Mouse (Mus musculus): ENCODE data around the gene Olfm2. TPM values are rescaled to one million over a fixed set of nuclear protein-coding genes. Genes with fewer than 3 reads are reported as not detected.
"Not testable (repeated sequence)": the region's sequence is repeated elsewhere in the genome, so short reads cannot be mapped to it uniquely, and the experiment has no call there.

Olfm2 gene
- total RNA-seq, 2 experiments from 2014 or later, result 152 TPM

GRCm38 (mm10) chr9:20643781-20644180, 102.4 kb downstream of the Olfm2 start:
- H3K27ac ChIP-seq, result peak overlapping the region; percentile 84; the same call in 1 of the 2 replicates
- TF ChIP-seq CTCF (IDR thresholded peaks at IDR 0.05), result no peak
- DNase-seq (ENCODE audit: extremely low spot score in 1 of 2, low spot score in 2 of 2), result no peak
- intact Hi-C loops (cut with DNase I), result loop anchor here (2.0 to 10.0 kb wide), 2 partner anchors 63 to 149 kb away; partner anchors contain the start of genes Zfp426 and Zfp846
- H3K4me3 ChIP-seq, result peak overlapping the region; percentile 95

DNA sequence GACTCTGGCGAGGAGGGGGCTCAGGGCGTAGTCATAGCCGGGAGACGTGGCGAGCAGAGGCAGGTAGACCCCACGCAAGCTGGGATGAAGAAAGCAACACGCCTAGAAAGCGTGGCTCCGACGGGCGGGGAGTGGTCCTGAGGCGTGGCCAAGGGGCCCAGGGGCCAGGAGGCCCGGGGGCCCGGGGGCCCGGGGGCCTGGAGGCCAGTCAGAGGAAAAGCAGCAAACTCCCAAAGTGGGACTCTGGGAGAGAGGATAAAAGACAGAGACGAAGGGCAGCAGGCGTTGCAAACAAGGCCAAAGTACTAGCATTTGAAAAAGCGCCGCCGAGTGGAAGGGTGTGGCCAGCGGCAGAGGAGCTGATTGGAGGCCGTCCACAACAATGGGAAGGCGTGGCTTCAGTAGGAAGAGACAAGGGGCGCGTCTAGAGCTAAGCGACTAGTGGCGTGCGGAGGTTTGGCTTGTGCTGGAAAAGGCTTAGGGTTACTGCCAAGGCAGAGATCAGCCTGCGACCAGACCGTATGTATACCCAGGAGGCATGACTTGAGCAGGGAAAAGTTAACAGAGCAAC, 103.2 kb downstream of the Olfm2 start:
- DNase-seq (ENCODE audit: extremely low spot score in 1 of 2, low spot score in 2 of 2), result peak; percentile 58 to 71
- Histone ChIP-seq H3K27ac (no peak overlapping the region), H3K4me3 (peak overlapping the region; percentile 95)
- TF ChIP-seq CTCF (IDR thresholded peaks at IDR 0.05), result no peak
- intact Hi-C loops (cut with DNase I), result loop anchor here (10.0 kb wide), 1 partner anchor 148 kb away; the partner anchor contains the start of gene Zfp426

- intact Hi-C loops (cut with DNase I), result loop anchor here (10.0 kb wide), 1 partner anchor 147 kb away; the partner anchor contains the start of gene Zfp426
- no peak within 1 kb of the TSS for H3K27ac ChIP-seq
- H3K4me3 ChIP-seq, result peak within 1 kb of the TSS; percentile 95
- TF ChIP-seq CTCF (IDR thresholded peaks at IDR 0.05), result no peak
- peak; percentile 33 to 40 for DNase-seq (ENCODE audit: extremely low spot score in 1 of 2, low spot score in 2 of 2)
These were observed 103.9 kb downstream of the Olfm2 start, which contains the start of gene Ubl5 for GRCm38 (mm10) chr9:20642101-20642895. Gene Ubl5, plus strand, starts transcription at chr9:20642878.

- peak overlapping the region; percentile 95 for H3K4me3 ChIP-seq
- no peak overlapping the region for H3K27ac ChIP-seq
- intact Hi-C loops (cut with DNase I), result loop anchor here (10.0 kb wide), 1 partner anchor 147 kb away; the partner anchor contains the start of gene Zfp426
- no peak for TF ChIP-seq CTCF (IDR thresholded peaks at IDR 0.05)
- DNase-seq (ENCODE audit: extremely low spot score in 1 of 2, low spot score in 2 of 2), result peak in 1 of 2 experiments; percentile 9
These were observed 104.6 kb downstream of the Olfm2 start for GRCm38 (mm10) chr9:20641501-20641900.

- H3K4me3 ChIP-seq, result no peak overlapping the region
- no peak overlapping the region for H3K27ac ChIP-seq
- intact Hi-C loops (cut with DNase I), result no loop called here
- DNase-seq (ENCODE audit: extremely low spot score in 1 of 2, low spot score in 2 of 2), result no peak
- no peak for TF ChIP-seq CTCF (IDR thresholded peaks at IDR 0.05)
These were observed 106.7 kb downstream of the Olfm2 start for GRCm38 (mm10) chr9:20639486-20639885.

- Histone ChIP-seq H3K27ac (no peak overlapping the region), H3K4me3 (no peak overlapping the region)
- DNase-seq (ENCODE audit: extremely low spot score in 1 of 2, low spot score in 2 of 2), result peak in 1 of 2 experiments; percentile 8
- TF ChIP-seq CTCF (IDR thresholded peaks at IDR 0.05), result no peak
- intact Hi-C loops (cut with DNase I), result no loop called here
These were observed 107.6 kb downstream of the Olfm2 start for GRCm38 (mm10) chr9:20638552-20638951.

- DNase-seq (ENCODE audit: extremely low spot score in 1 of 2, low spot score in 2 of 2), result peak in 1 of 2 experiments; percentile 10
- TF ChIP-seq CTCF (IDR thresholded peaks at IDR 0.05), result no peak
- intact Hi-C loops (cut with DNase I), result no loop called here
- no peak overlapping the region for H3K4me3 ChIP-seq
- H3K27ac ChIP-seq, result no peak overlapping the region
These were observed 109.4 kb downstream of the Olfm2 start for GRCm38 (mm10) chr9:20636790-20637189.

DNA sequence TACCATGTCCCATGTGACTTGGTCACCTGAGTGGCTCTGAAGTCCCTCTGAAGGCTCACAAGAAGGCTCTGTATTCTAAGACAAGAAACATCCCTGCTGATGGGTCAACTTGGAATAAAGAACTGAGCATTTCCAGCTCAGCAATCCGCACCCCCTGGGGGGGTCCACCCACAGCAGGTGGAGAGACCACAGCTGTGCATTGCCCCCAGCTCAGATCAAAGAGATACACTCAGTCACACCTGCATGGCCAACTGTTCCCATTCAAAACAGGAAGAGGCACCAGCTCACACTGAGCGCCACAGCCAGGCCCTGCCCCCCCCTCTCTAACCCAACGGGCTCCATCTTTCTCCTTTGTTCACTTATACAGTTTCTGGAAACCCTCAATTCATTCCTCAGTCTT, 109.9 kb downstream of the Olfm2 start:
- intact Hi-C loops (cut with DNase I), result no loop called here
- H3K4me3 ChIP-seq, result no peak overlapping the region
- no peak for TF ChIP-seq CTCF (IDR thresholded peaks at IDR 0.05)

GRCm38 (mm10) chr9:20635676-20636075, 110.5 kb downstream of the Olfm2 start:
- intact Hi-C loops (cut with DNase I); H3K27ac ChIP-seq; H3K4me3 ChIP-seq: not testable (repeated sequence)
- peak in 1 of 2 experiments; percentile 8 for DNase-seq (ENCODE audit: extremely low spot score in 1 of 2, low spot score in 2 of 2)

More for the DNA sequence above, 109.9 kb downstream of the Olfm2 start:
- H3K27ac ChIP-seq, result no peak overlapping the region
- DNase-seq (ENCODE audit: extremely low spot score in 1 of 2, low spot score in 2 of 2), result no peak

- TF ChIP-seq CTCF (IDR thresholded peaks at IDR 0.05), result no peak
- H3K4me3 ChIP-seq, result no peak overlapping the region
- intact Hi-C loops (cut with DNase I), result no loop called here
- H3K27ac ChIP-seq, result no peak overlapping the region
- no peak for DNase-seq (ENCODE audit: extremely low spot score in 1 of 2, low spot score in 2 of 2)
These were observed 114.8 kb downstream of the Olfm2 start for GRCm38 (mm10) chr9:20631332-20631731.

Other genes starting within 250 kb of the Olfm2 start
- gene Zfp266, start 224.9 kb downstream of the Olfm2 start, total RNA-seq (2021), result 10 to 100 TPM; 41.3 to 44.3 TPM
- 10 to 100 TPM; 19.0 to 21.1 TPM for gene Zfp846, start 165.1 kb downstream of the Olfm2 start, total RNA-seq (2021)
- 100 to 1,000 TPM; 289 to 312 TPM for gene Ubl5, start 103.5 kb downstream of the Olfm2 start, total RNA-seq (2021)
- 10 to 100 TPM; 26.4 to 28.6 TPM for gene Fbxl12, start 101.6 kb downstream of the Olfm2 start, total RNA-seq (2021)
- 10 to 100 TPM; 40.0 to 41.5 TPM for gene Pin1, start 94.3 kb downstream of the Olfm2 start, total RNA-seq (2021)
- gene Col5a3, start 68.7 kb upstream of the Olfm2 start, total RNA-seq (2021), result 1 to 10 TPM; 1.4 to 1.7 TPM
- not detected for gene Rdh8, start 72.2 kb upstream of the Olfm2 start, total RNA-seq (2021)
- gene A230050P20Rik, start 122.3 kb upstream of the Olfm2 start, total RNA-seq (2021), result 10 to 100 TPM; 84.3 to 88.2 TPM
- gene Angptl6, start 133.4 kb upstream of the Olfm2 start, total RNA-seq (2021), result 10 to 100 TPM in 1 of 2 experiments, 1 to 10 TPM in 1; 9.8 to 10.1 TPM
- 10 to 100 TPM; 25.6 to 26.3 TPM for gene Ppan, start 141.8 kb upstream of the Olfm2 start, total RNA-seq (2021)
- gene Eif3g, start 152.3 kb upstream of the Olfm2 start, total RNA-seq (2021), result 100 to 1,000 TPM; 118 to 122 TPM
- 10 to 100 TPM; 44.5 to 44.6 TPM for gene Dnmt1, start 213.5 kb upstream of the Olfm2 start, total RNA-seq (2021)
- gene S1pr2, start 230.4 kb upstream of the Olfm2 start, total RNA-seq (2021), result 1 to 10 TPM; 3.2 to 4.4 TPM

Data from left cerebral cortex, adult 2 months (tissue).